Mouse (Mus musculus) v-Abl transformed pro-B cells (cell line): ENCODE measurements around the gene Sorcs3.

Experiments used
- in situ Hi-C, 2 experiments: fragments of 400-800 bp; cut with MboI; formaldehyde crosslinking; loops; one replicate each; pipeline ENCODE4 v1.15.1; 2025; ENCODE audit not compliant: unreplicated experiment in 2 of 2

The Sorcs3 gene

DNA sequence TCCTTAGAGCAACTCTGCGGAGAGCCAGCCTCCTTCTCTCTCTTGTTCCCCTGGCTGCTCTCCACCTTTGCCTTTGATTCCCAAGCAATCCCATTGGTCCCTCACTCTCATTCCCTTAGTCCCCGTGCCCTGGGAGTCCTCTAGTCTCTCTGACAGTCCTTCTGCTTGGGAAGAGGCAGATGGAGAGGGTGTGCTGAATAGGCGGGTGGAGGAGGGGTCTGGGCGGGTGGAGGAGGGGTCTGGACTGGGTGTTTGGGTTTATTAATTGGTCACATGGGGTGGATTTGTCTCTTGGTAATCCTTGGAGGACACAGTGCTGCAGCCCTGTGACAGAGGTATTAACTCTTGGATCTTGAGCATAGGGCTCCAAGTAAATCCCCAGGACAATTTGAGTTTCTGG, 77.4 kb downstream of the Sorcs3 start:
- in situ Hi-C loops: no loop called here

DNA sequence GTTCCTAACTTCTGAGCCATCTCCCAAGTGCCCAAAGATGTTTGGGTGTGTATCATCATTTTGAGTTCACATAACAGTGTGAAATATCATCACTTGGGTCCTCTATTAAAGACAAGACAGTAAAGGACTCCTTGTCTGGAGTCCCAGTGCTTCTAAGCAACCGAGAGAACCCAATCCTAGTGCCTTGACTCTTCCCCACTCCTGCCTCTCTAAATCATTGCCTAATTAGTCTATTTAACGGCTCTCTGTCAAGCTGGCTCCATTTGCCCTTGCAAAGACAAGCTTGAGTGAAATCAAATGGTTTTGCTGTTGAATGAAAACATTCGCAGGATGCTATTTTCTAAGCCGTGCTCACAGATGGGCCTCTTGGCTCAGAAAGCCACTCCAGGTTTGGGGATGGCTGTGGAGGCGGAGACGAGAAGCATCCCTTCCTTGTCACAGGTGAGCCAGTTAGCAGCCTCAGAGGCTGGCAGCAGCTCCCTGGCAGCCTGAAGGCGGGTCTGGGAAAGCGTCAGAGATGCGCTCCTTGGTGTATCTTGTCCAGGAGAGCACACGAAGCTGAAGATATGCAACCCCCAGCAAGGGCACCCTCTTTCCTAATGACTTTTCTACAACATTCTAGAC, 79.9 kb downstream of the Sorcs3 start:
- in situ Hi-C loops: no loop called here

GRCm38 (mm10) chr19:48294251-48294650, 88.4 kb downstream of the Sorcs3 start:
- in situ Hi-C loops: no loop called here

- in situ Hi-C loops: no loop called here
These were observed 92.6 kb downstream of the Sorcs3 start for GRCm38 (mm10) chr19:48298384-48298783.

- in situ Hi-C loops: no loop called here
These were observed 94.8 kb downstream of the Sorcs3 start for GRCm38 (mm10) chr19:48300440-48301231.

- in situ Hi-C loops: no loop called here
These were observed 95.5 kb downstream of the Sorcs3 start for GRCm38 (mm10) chr19:48301300-48301699.

DNA sequence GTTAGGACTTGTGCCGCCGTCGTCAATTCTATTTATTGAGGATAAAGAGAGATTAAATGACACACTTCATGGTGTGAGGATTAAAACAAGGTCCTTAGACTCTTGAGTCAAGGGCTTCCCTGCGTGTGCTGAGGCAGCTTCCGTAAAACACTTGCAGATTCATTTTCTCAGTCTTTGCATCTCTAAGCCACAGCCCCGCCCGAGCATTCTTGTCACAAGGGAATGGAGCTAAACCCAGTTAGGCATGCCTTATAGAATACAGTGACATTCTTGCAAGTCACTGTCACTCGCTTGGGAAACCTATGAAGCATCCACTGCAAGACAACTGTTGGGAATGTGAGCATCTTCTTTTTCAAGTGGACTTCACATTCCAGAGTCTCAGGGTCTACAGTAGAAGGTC, 102.5 kb downstream of the Sorcs3 start:
- in situ Hi-C loops: no loop called here

DNA sequence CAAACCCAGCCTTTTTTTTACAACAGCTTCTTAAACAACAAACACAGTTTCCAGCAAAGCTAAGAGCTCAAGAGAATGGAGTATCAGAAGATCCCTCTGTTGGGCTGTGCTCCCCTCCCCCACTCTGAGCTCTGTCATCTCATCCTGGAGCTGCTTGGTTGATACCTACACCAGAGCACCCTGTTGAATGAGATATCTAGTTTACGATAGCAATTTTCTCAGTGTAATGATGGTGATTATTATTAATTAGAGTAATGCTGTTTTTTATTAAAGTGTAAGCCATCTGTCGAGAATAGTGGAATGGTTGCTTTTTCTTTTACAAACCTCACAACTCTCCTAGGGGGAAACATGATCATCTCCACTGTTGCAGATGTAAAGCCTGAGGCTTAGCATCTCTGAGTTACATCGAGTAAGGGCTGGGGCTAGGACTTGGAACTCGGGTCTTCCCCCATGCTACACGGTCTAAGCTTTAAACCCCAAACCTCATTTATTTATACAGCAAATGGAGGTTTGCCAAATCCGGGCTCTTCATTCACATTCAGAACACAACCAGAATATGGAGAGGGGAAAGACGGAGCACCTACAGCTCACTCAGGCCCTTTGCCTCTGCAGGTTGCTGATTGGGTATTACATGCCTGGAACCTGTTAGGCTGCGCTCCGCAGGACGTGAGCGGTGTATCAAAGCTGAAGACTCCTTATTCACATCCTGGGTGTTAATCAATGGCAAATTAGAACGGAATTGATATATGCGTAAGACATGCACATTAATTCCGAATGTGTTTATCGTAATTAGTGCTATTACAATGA, 103.9 kb downstream of the Sorcs3 start:
- in situ Hi-C loops: no loop called here

DNA sequence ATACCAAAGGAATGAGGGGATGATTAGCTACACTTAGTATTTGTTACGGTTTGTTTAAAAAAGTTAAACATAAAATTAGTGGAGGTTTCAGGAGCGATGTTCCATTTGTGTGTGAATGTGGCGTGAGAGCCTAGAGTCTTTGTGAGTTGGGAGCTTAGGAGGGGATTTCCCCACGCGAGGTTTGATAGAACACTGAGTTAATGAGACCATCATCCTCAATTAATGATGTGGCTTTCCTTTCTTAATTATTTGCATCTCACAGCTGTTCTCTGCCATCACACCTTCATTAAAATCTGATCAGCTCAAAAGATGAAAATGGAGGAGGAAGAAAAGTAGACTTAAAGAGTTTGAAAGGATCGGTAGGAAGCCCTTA, 104.5 kb downstream of the Sorcs3 start:
- in situ Hi-C loops: no loop called here

DNA sequence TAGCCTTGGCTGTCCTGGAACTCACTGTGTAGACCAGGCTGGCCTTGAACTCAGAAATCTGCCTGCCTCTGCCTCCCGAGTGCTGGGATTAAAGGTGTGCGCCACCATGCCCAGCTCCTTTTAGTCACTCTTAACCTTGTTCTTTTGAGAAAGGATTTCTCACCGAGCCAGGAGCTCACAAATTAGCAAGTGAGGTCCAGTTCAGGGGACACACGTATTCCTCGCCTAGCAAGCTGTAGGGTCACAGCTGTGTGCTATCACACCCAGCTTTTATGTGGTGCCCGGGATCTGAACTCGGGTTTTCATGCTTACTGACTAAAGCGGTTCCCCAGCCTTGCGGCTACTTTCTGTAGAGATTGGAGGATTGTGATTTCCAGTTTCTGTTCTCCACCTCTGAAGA, 108.0 kb downstream of the Sorcs3 start:
- in situ Hi-C loops: no loop called here

GRCm38 (mm10) chr19:48327115-48327514, 121.3 kb downstream of the Sorcs3 start:
- in situ Hi-C loops: no loop called here

GRCm38 (mm10) chr19:48328171-48328570, 122.3 kb downstream of the Sorcs3 start:
- in situ Hi-C loops: no loop called here

GRCm38 (mm10) chr19:48331640-48332039, 125.8 kb downstream of the Sorcs3 start:
- in situ Hi-C loops: no loop called here

- in situ Hi-C loops: no loop called here
These were observed 127.3 kb downstream of the Sorcs3 start for GRCm38 (mm10) chr19:48333085-48333484.

- in situ Hi-C loops: no loop called here
These were observed 131.6 kb downstream of the Sorcs3 start for GRCm38 (mm10) chr19:48337461-48337860.

DNA sequence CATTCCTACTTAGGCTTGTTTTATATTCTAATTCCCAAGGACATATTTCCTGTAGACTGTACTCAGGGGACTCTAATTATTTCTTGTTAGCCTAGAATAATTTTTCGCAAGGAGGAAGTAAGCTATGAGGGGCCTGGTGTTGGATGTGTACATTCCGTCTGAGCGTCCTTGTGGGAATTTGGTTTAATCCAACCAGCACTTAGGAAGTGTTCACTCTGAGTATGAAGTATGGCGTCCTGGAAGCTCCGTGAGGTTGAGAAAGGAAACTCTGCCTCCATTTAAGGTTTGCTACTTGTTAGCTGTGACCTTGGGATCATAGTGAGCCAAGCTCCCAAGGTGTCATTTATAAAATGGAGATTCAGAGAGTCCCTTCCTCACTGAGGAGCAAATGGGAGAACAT, 132.3 kb downstream of the Sorcs3 start:
- in situ Hi-C loops: no loop called here

DNA sequence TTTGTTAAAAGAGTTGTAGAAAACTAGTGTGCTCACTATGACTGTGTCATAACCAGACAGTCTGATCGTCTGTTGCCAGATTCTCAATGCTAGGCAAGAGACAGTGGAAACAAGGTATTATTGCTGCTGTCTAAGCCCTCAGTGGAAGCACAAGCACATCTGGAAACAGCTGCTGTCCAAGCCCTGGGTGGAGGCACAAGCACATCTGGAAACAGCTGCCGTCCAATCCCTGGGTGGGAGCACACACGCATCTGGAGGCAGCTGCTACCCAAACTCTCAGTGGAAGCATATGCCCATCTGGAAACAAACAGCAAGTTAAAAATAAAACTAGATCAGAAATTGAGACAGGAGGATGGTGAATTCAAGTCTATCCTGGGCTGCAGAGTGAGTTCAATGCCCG, 136.9 kb downstream of the Sorcs3 start:
- in situ Hi-C loops: no loop called here

- in situ Hi-C loops: no loop called here
These were observed 137.6 kb downstream of the Sorcs3 start for GRCm38 (mm10) chr19:48343442-48343841.

DNA sequence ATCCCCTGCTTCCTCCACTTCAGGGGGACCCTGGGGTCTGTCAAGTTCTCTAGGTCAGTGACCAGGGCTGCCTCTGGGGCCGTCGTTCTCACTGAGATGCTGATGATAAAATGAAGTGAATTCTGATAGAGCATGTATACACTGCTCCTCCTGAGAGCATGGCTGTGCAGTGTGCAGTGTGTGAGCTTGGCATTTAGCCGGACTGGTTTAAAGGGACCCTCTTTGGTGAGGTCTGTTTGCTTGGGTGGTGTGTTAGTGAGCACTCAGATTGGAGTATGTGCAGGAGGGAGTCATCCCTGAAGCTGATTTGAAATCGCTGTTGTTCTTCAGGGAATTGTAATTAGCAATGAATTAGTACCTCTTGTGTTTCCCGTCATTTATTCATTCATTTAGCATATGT, 141.3 kb downstream of the Sorcs3 start:
- in situ Hi-C loops: no loop called here

DNA sequence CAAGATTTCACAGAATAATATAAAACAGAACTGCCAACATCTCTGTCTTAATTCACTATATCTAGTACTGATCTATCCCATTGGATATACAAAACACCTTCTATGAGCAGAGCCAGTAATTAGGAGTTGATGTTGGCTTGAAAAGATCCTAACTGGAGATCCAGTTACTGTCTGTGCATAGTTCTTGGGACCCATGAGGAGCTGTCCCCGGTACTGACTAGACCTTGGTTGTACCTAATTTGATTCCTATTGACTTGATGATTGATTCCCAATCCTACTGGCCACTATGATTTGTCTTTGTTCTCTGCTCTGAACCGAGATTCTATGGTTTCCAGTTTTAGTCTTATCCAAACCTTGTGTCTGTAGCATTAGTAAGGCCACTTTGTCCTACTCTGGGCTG, 151.0 kb downstream of the Sorcs3 start:
- in situ Hi-C loops: no loop called here

- in situ Hi-C loops: no loop called here
These were observed 156.3 kb downstream of the Sorcs3 start for GRCm38 (mm10) chr19:48362167-48362566.

GRCm38 (mm10) chr19:48368056-48368455, 162.2 kb downstream of the Sorcs3 start:
- in situ Hi-C loops: no loop called here
